Mouse (Mus musculus) heart, embryonic 15.5 days (tissue): ENCODE results near the gene Nid2. TPM values are rescaled to one million over a fixed set of nuclear protein-coding genes. Genes with fewer than 3 reads are reported as not detected.
A peak's percentile ranks its signal among the peaks of the same experiment; 100 is the strongest.

Source experiments
- ATAC-seq: fragments of 200-750 bp; cut with Nextera tagmentation; replicated peaks from 2 replicates; pipeline ENCODE4 v1.8.0; 2017; ENCODE audit warnings: low read depth, moderate TSS enrichment; ENCODE audit not compliant: insufficient number of reproducible peaks, insufficient read depth, low FRiP score
- H3K27ac ChIP-seq: fragments of 300-500 bp; sonication (generic); 2 replicates; pipeline ENCODE4 v1.5.1; 2015; ENCODE audit warnings: mild to moderate bottlenecking, inconsistent platforms
- H3K27me3 ChIP-seq: fragments of 300-500 bp; sonication (generic); 2 replicates; pipeline ENCODE4 v1.6.1; 2015; ENCODE audit warnings: inconsistent platforms
- H3K36me3 ChIP-seq: fragments of 300-500 bp; sonication (generic); 2 replicates; pipeline ENCODE4 v1.6.1; 2015; ENCODE audit warnings: mild to moderate bottlenecking, inconsistent platforms
- H3K4me1 ChIP-seq: fragments of 300-500 bp; sonication (generic); replicated peaks from 2 replicates; pipeline ENCODE4 v1.6.1; 2015; ENCODE audit warnings: inconsistent platforms
- H3K4me2 ChIP-seq: fragments of 300-500 bp; sonication (generic); 2 replicates; pipeline ENCODE4 v1.6.1; 2015; ENCODE audit warnings: inconsistent platforms, mild to moderate bottlenecking, moderate library complexity
- H3K4me3 ChIP-seq: fragments of 300-500 bp; sonication (generic); 2 replicates; pipeline ENCODE4 v1.5.1; 2015; ENCODE audit warnings: mild to moderate bottlenecking, inconsistent platforms
- H3K9ac ChIP-seq: fragments of 300-500 bp; sonication (generic); 2 replicates; pipeline ENCODE4 v1.6.1; 2015; ENCODE audit warnings: mild to moderate bottlenecking, inconsistent platforms
- H3K9me3 ChIP-seq: fragments of 300-500 bp; sonication (generic); replicated peaks from 2 replicates; pipeline ENCODE4 v1.6.1; 2016; ENCODE audit warnings: inconsistent platforms
- WGBS: fragments of 180-500 bp; shearing (Covaris S2); methylation state at CpG from one replicate; pipeline ENCODE4 v1.1.7; 2015; ENCODE audit warnings: mixed read lengths; 5-methylcytosine and 5-hydroxymethylcytosine counted together
- polyA plus RNA-seq: library from polyadenylated mRNA; unstranded; fragments of >200 nt; fragmentation: Nextera tagmentation; extraction: Ambion mirVana; gene quantifications from 2 replicates; pipeline ENCODE4 v1.2.1, GENCODE M21; 2015

Gene Nid2
- 84.4 and 116 TPM in 2 replicates for polyA plus RNA-seq

GRCm38 (mm10) chr14:19751025-19751771 is at the start of gene Nid2:
Gene Nid2, plus strand, starts transcription at chr14:19751265.
- under 1% methylated on average over 45 of the region's 45 CpGs for WGBS
- Histone ChIP-seq H3K27ac (peak within 1 kb of the TSS; percentile 86), H3K9ac (peak within 1 kb of the TSS; percentile 68), H3K4me1 (peaks cover 39% of the 10 kb centered on the region), H3K9me3 (no peaks in the 10 kb centered on the region), H3K4me3 (peak within 1 kb of the TSS; percentile 63), H3K27me3 (no peaks in the 10 kb centered on the region), H3K4me2 (peak within 1 kb of the TSS; percentile 90), H3K36me3 (peaks cover 11% of the 10 kb centered on the region; the same call in 1 of the 2 replicates)
- peak; percentile 91 for ATAC-seq

GRCm38 (mm10) chr14:19701546-19701945 is 49.5 kb upstream of the Nid2 start:
- no peaks in the 10 kb centered on the region for H3K36me3 ChIP-seq
- no peaks in the 10 kb centered on the region; the same call in 1 of the 2 replicates for H3K4me1 ChIP-seq
- no peak overlapping the region for H3K4me3 ChIP-seq
- no peaks in the 10 kb centered on the region for H3K9me3 ChIP-seq
- H3K9ac ChIP-seq, result no peak overlapping the region
- H3K4me2 ChIP-seq, result no peak overlapping the region
- ATAC-seq, result no peak
- no peaks in the 10 kb centered on the region for H3K27me3 ChIP-seq
- no peak overlapping the region for H3K27ac ChIP-seq

- Histone ChIP-seq H3K9ac (no peak overlapping the region), H3K27me3 (no peaks in the 10 kb centered on the region), H3K36me3 (no peaks in the 10 kb centered on the region), H3K4me2 (peak overlapping the region; percentile 20; the same call in 1 of the 2 replicates), H3K9me3 (no peaks in the 10 kb centered on the region), H3K4me1 (peaks cover 27% of the 10 kb centered on the region), H3K27ac (no peak overlapping the region), H3K4me3 (no peak overlapping the region)
- ATAC-seq, result peak; percentile 50; the same call in 1 of the 2 replicates
- 11% methylated on average over 16 of the region's 16 CpGs for WGBS
These were observed 45.4 kb upstream of the Nid2 start for GRCm38 (mm10) chr14:19705649-19706048.

GRCm38 (mm10) chr14:19706454-19706853 is 44.6 kb upstream of the Nid2 start:
- Histone ChIP-seq H3K36me3 (no peaks in the 10 kb centered on the region), H3K4me1 (peaks cover 27% of the 10 kb centered on the region), H3K4me3 (no peak overlapping the region), H3K4me2 (no peak overlapping the region), H3K9ac (no peak overlapping the region), H3K27ac (peak overlapping the region; percentile 47; the same call in 1 of the 2 replicates), H3K27me3 (no peaks in the 10 kb centered on the region), H3K9me3 (no peaks in the 10 kb centered on the region)
- no peak for ATAC-seq
- WGBS, result under 1% methylated on average over 5 of the region's 5 CpGs

- 59% methylated on average over 2 of the region's 2 CpGs for WGBS
- Histone ChIP-seq H3K27me3 (no peaks in the 10 kb centered on the region), H3K9me3 (no peaks in the 10 kb centered on the region), H3K9ac (no peak overlapping the region), H3K36me3 (no peaks in the 10 kb centered on the region), H3K4me3 (no peak overlapping the region), H3K27ac (peak overlapping the region; percentile 47; the same call in 1 of the 2 replicates), H3K4me1 (peaks cover 27% of the 10 kb centered on the region), H3K4me2 (no peak overlapping the region)
- no peak for ATAC-seq
These were observed 44.1 kb upstream of the Nid2 start for GRCm38 (mm10) chr14:19706997-19707396.

- Histone ChIP-seq H3K9me3 (no peaks in the 10 kb centered on the region), H3K4me2 (no peak overlapping the region), H3K27me3 (no peaks in the 10 kb centered on the region), H3K27ac (peak overlapping the region; percentile 47; the same call in 1 of the 2 replicates), H3K4me3 (no peak overlapping the region), H3K9ac (no peak overlapping the region), H3K36me3 (no peaks in the 10 kb centered on the region), H3K4me1 (peaks cover 32% of the 10 kb centered on the region)
- no peak for ATAC-seq
- 46% methylated on average over 11 of the region's 11 CpGs for WGBS
These were observed 43.2 kb upstream of the Nid2 start for GRCm38 (mm10) chr14:19707721-19708507.

- Histone ChIP-seq H3K9me3 (no peaks in the 10 kb centered on the region), H3K27ac (peak overlapping the region; percentile 55), H3K27me3 (no peaks in the 10 kb centered on the region), H3K4me2 (0 out of 2 replicates have a peak overlapping the region, but pooled peaks have one; percentile 21), H3K9ac (no peak overlapping the region), H3K36me3 (no peaks in the 10 kb centered on the region), H3K4me3 (no peak overlapping the region), H3K4me1 (peaks cover 32% of the 10 kb centered on the region)
- WGBS, result 41% methylated on average over 9 of the region's 9 CpGs
- no peak for ATAC-seq
These were observed 41.9 kb upstream of the Nid2 start for GRCm38 (mm10) chr14:19709161-19709560.

GRCm38 (mm10) chr14:19711771-19712170 is 39.3 kb upstream of the Nid2 start:
- H3K4me1 ChIP-seq, result peaks cover 30% of the 10 kb centered on the region
- no peak overlapping the region for H3K4me2 ChIP-seq
- ATAC-seq, result no peak
- H3K27me3 ChIP-seq, result no peaks in the 10 kb centered on the region
- H3K9ac ChIP-seq, result no peak overlapping the region
- H3K9me3 ChIP-seq, result no peaks in the 10 kb centered on the region
- no peaks in the 10 kb centered on the region for H3K36me3 ChIP-seq
- WGBS, result 48% methylated on average over 1 of the region's 1 CpGs
- H3K27ac ChIP-seq, result no peak overlapping the region
- H3K4me3 ChIP-seq, result no peak overlapping the region

GRCm38 (mm10) chr14:19713067-19713466 is 38.0 kb upstream of the Nid2 start:
- 0 out of 2 replicates have a peak, but pooled peaks have one; percentile 35 for ATAC-seq
- Histone ChIP-seq H3K27ac (0 out of 2 replicates have a peak overlapping the region, but pooled peaks have one; percentile 38), H3K9ac (no peak overlapping the region), H3K4me2 (no peak overlapping the region), H3K36me3 (no peaks in the 10 kb centered on the region), H3K4me3 (no peak overlapping the region), H3K4me1 (peaks cover 19% of the 10 kb centered on the region), H3K9me3 (no peaks in the 10 kb centered on the region), H3K27me3 (no peaks in the 10 kb centered on the region)
- WGBS, result 35% methylated on average over 3 of the region's 3 CpGs

- no peak overlapping the region for H3K4me2 ChIP-seq
- ATAC-seq, result no peak
- no peaks in the 10 kb centered on the region for H3K9me3 ChIP-seq
- no peak overlapping the region for H3K9ac ChIP-seq
- H3K4me3 ChIP-seq, result no peak overlapping the region
- no peaks in the 10 kb centered on the region for H3K4me1 ChIP-seq
- no peak overlapping the region for H3K27ac ChIP-seq
- no peaks in the 10 kb centered on the region for H3K27me3 ChIP-seq
- 63% methylated on average over 3 of the region's 3 CpGs for WGBS
- H3K36me3 ChIP-seq, result no peaks in the 10 kb centered on the region
These were observed 32.0 kb upstream of the Nid2 start for GRCm38 (mm10) chr14:19719077-19719476.

GRCm38 (mm10) chr14:19720044-19720611 is 30.9 kb upstream of the Nid2 start:
- H3K36me3 ChIP-seq, result no peaks in the 10 kb centered on the region
- H3K9ac ChIP-seq, result no peak overlapping the region
- no peaks in the 10 kb centered on the region for H3K27me3 ChIP-seq
- no peak overlapping the region for H3K4me2 ChIP-seq
- WGBS, result 74% methylated on average over 2 of the region's 2 CpGs
- no peaks in the 10 kb centered on the region for H3K9me3 ChIP-seq
- no peak for ATAC-seq
- no peaks in the 10 kb centered on the region for H3K4me1 ChIP-seq
- no peak overlapping the region for H3K27ac ChIP-seq
- no peak overlapping the region for H3K4me3 ChIP-seq
